Mouse (Mus musculus): ENCODE results near the gene Slc1a1.

The Slc1a1 gene

GRCm38 (mm10) chr19:28834798-28835499 is at the start of gene Slc1a1:
Gene Slc1a1, plus strand, starts transcription at chr19:28835049.
- DNase-seq (ENCODE audit: low spot score in 2 of 2), result peak; percentile 65 to 77

GRCm38 (mm10) chr19:28790196-28790595 is 44.7 kb upstream of the Slc1a1 start:
- DNase-seq (ENCODE audit: low spot score in 2 of 2), result no peak

GRCm38 (mm10) chr19:28793307-28793706 is 41.5 kb upstream of the Slc1a1 start:
- DNase-seq (ENCODE audit: low spot score in 2 of 2), result no peak

- no peak for DNase-seq (ENCODE audit: low spot score in 2 of 2)
Measured at GRCm38 (mm10) chr19:28796146-28796848, 38.6 kb upstream of the Slc1a1 start.

GRCm38 (mm10) chr19:28796966-28797365 is 37.9 kb upstream of the Slc1a1 start:
- DNase-seq (ENCODE audit: low spot score in 2 of 2), result no peak

GRCm38 (mm10) chr19:28797611-28798010 is 37.2 kb upstream of the Slc1a1 start:
- no peak for DNase-seq (ENCODE audit: low spot score in 2 of 2)

GRCm38 (mm10) chr19:28800448-28800847 is 34.4 kb upstream of the Slc1a1 start:
- DNase-seq (ENCODE audit: low spot score in 2 of 2), result no peak

GRCm38 (mm10) chr19:28806276-28806675 is 28.6 kb upstream of the Slc1a1 start:
- DNase-seq (ENCODE audit: low spot score in 2 of 2), result no peak

GRCm38 (mm10) chr19:28806821-28807496 is 27.9 kb upstream of the Slc1a1 start:
- DNase-seq (ENCODE audit: low spot score in 2 of 2), result no peak

- no peak for DNase-seq (ENCODE audit: low spot score in 2 of 2)
Measured at GRCm38 (mm10) chr19:28807497-28807871, 27.4 kb upstream of the Slc1a1 start.

- DNase-seq (ENCODE audit: low spot score in 2 of 2), result no peak
Measured at GRCm38 (mm10) chr19:28818286-28818685, 16.6 kb upstream of the Slc1a1 start.

GRCm38 (mm10) chr19:28827697-28828328 is 7.0 kb upstream of the Slc1a1 start:
- DNase-seq (ENCODE audit: low spot score in 2 of 2), result no peak

- no peak for DNase-seq (ENCODE audit: low spot score in 2 of 2)
Measured at GRCm38 (mm10) chr19:28831324-28831723, 3.5 kb upstream of the Slc1a1 start.

- no peak for DNase-seq (ENCODE audit: low spot score in 2 of 2)
Measured at GRCm38 (mm10) chr19:28832605-28833004, 2.2 kb upstream of the Slc1a1 start.

- DNase-seq (ENCODE audit: low spot score in 2 of 2), result no peak
Measured at GRCm38 (mm10) chr19:28834388-28834787, 461 bp upstream of the Slc1a1 start.

GRCm38 (mm10) chr19:28835500-28835864 is 633 bp downstream of the Slc1a1 start:
- DNase-seq (ENCODE audit: low spot score in 2 of 2), result no peak

GRCm38 (mm10) chr19:28836116-28836515 is 1.3 kb downstream of the Slc1a1 start:
- DNase-seq (ENCODE audit: low spot score in 2 of 2), result no peak

GRCm38 (mm10) chr19:28836651-28837410 is 2.0 kb downstream of the Slc1a1 start:
- DNase-seq (ENCODE audit: low spot score in 2 of 2), result no peak

GRCm38 (mm10) chr19:28838796-28839195 is 3.9 kb downstream of the Slc1a1 start:
- DNase-seq (ENCODE audit: low spot score in 2 of 2), result no peak

GRCm38 (mm10) chr19:28844946-28845710 is 10.3 kb downstream of the Slc1a1 start:
- DNase-seq (ENCODE audit: low spot score in 2 of 2), result no peak

GRCm38 (mm10) chr19:28850510-28850909 is 15.7 kb downstream of the Slc1a1 start:
- DNase-seq (ENCODE audit: low spot score in 2 of 2), result no peak
